Mouse (Mus musculus) layer of hippocampus, postnatal 10 days (tissue): ENCODE measurements around the gene Shc3. TPM values are rescaled to one million over a fixed set of nuclear protein-coding genes. Genes with fewer than 3 reads are reported as not detected.

ENCODE experiments used
- DNase-seq, 2 experiments: peaks; one replicate each; pipeline ENCODE4 v3.0.0; 2021; ENCODE audit warnings: low spot score in 2 of 2
- total RNA-seq, 2 experiments: library from RNA; stranded (reverse); gene quantifications; 2 replicates each; pipeline ENCODE4 v1.2.3; 2021

Gene Shc3
- total RNA-seq, 2 experiments from 2014 or later, result 204 to 206 TPM

DNA sequence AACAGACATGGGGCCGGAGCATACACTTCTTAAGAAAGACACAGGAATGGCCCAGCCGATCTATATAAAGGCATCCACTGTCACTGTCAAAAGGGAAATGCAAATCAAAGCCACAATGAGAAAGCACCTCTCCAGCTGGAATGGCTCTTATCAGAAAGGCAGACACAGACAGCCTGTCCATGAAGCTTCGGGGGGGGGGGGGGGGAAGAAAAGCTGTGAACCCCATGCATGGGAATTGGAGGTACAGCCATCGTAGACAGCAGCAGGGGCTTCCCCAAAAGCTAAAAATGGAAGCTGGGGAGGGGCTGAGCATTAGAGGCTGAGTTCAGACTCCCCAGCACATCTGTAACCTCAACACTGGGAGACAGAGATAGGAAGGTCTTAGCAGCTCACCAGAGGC, 181.3 kb downstream of the Shc3 start:
- DNase-seq, result no peak

DNA sequence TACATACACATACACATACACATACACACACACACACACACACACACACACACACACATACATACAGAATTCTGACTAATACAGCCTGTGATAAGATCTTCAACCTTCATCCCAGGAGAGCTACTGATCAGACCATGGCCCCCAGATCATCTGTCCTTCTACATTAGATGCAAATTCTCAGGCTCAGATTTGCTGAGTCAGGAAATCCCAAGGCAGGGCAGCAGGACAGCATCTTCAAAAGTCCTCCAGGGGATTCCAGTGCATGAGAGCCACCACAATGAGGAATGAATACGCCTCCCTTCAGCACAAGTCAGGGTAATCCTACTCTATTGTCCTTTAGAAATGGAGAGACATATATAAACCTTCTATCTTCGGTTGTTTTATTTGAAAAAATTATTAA, 184.3 kb downstream of the Shc3 start:
- DNase-seq, result no peak

DNA sequence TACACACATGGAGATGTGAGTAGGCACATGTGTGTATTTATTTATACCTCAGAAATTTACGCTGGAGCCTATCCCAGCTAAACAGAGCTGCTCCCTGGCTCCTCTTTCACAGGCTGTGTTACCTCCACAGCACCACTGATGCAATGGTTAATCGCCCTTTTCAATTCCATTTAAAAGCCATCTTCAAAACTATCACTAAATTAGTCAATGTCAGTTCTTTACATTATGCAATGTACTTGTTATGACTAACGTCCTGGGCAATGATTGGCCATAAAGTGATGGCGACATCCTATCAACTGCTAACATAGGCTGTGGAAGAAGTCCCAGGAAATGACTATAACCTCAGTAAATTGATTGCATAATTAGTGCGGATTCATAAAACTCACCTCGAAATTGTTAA, 187.7 kb downstream of the Shc3 start:
- DNase-seq, result no peak

Other genes with a start within 250 kb of the Shc3 start
- 1 to 10 TPM; 8.1 to 8.3 TPM for gene S1pr3, start 160.8 kb downstream of the Shc3 start, total RNA-seq
- 1 to 10 TPM; 6.4 to 7.7 TPM for gene Cks2, start 75.8 kb upstream of the Shc3 start, total RNA-seq
- gene Secisbp2, start 82.3 kb upstream of the Shc3 start, total RNA-seq, result 10 to 100 TPM; 16.8 to 18.0 TPM
- gene Sema4d, start 224.3 kb upstream of the Shc3 start, total RNA-seq, result 10 to 100 TPM; 85.2 to 96.2 TPM